Mouse (Mus musculus): Measurements from ENCODE around the gene Srgap1. TPM values are rescaled to one million over a fixed set of nuclear protein-coding genes. Genes with fewer than 3 reads are reported as not detected.
A peak's percentile ranks its signal among the peaks of the same experiment; 100 is the strongest.

The Srgap1 gene
- polyA plus RNA-seq, 1 experiment = 1.2 TPM

DNA sequence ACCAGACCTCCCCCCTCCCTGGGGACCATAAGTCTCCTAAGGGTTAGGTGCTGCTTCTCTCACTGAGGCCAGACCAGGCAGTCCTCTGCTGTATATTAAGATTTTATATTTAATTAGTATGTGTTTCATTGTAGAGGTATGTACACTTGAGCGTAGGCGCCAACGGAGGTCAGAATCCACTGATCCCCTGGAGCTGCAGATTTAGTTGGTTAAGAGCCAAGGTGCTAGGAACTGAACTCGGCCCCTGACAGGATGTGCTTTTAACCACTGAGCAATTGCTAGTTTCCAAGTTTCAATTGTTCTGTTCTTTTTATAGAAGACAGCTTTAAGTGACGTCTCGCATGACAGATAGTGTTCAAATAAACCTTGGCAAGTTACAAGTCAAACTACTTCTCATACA, 41.0 kb downstream of the Srgap1 start:
- no peak overlapping the region for H3K4me2 ChIP-seq (ENCODE audit: low read depth)
- TF ChIP-seq SRF (IDR thresholded peaks at IDR 0.05; ENCODE audit: control insufficient read depth, insufficient read length, low read depth) = no peak
- no peak for TF ChIP-seq USF1 (IDR thresholded peaks at IDR 0.05; ENCODE audit: low read depth)
- no peak for TF ChIP-seq CEBPB (IDR thresholded peaks at IDR 0.05; ENCODE audit: insufficient read depth, poor library complexity, severe bottlenecking)
- no peak for TF ChIP-seq MYOD1 (IDR thresholded peaks at IDR 0.05; ENCODE audit: control insufficient read depth in 1 of 3, insufficient read length in 2 of 3, low read depth in 2 of 3)
- no peak for TF ChIP-seq MYOG (IDR thresholded peaks at IDR 0.05; ENCODE audit: control insufficient read depth in 1 of 3, insufficient read depth in 1 of 3, insufficient read length in 2 of 3, low read depth in 2 of 3)
- TF ChIP-seq POLR2A (IDR thresholded peaks at IDR 0.05; ENCODE audit: insufficient read length, low read depth) = no peak
- no peak for TF ChIP-seq REST (IDR thresholded peaks at IDR 0.05; ENCODE audit: insufficient read depth, insufficient read length)
- no peak for TF ChIP-seq TCF12 (IDR thresholded peaks at IDR 0.05; ENCODE audit: insufficient read depth, poor library complexity, severe bottlenecking)
- TF ChIP-seq MAX (IDR thresholded peaks at IDR 0.05; ENCODE audit: low read depth) = no peak
- no peak for TF ChIP-seq TCF3 (IDR thresholded peaks at IDR 0.05; ENCODE audit: insufficient read length, low read depth)
- no peak for TF ChIP-seq POLR2AphosphoS2 (IDR thresholded peaks at IDR 0.05; ENCODE audit: insufficient read length, low read depth)
- no peak for TF ChIP-seq E2F4 (IDR thresholded peaks at IDR 0.05; ENCODE audit: insufficient read depth)
- H3ac ChIP-seq (ENCODE audit: control insufficient read depth, insufficient read length) = no peak overlapping the region
- H3K79me2 ChIP-seq (ENCODE audit: control insufficient read depth, insufficient read depth) = no peaks in the 10 kb centered on the region
- H3K27me3 ChIP-seq (ENCODE audit: control insufficient read depth, insufficient read depth, insufficient read length) = no peaks in the 10 kb centered on the region
- no peak overlapping the region for H3K4me3 ChIP-seq
- no peaks in the 10 kb centered on the region for H3K36me3 ChIP-seq (ENCODE audit: control insufficient read depth, insufficient read depth)

DNA sequence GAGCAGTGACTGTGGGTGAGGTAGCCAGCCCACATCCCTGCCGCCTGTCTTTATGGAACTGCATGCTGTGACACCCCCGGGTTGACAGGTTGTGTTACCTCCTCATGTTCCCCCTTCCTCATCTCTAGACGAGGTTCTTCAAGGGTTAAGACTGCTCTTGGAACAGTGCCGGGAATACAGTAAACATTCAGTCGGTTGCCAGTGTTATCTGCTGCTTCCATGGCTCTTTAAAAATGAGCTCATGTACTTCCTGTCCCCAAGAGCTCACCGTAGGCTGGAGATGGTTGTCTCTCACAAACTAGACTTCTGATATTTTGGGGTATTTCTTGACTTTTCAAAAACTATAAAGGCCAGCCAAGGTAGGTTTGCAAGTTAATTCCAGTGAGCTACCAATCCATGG, 41.6 kb downstream of the Srgap1 start:
- no peak for TF ChIP-seq CEBPB (IDR thresholded peaks at IDR 0.05; ENCODE audit: insufficient read depth, poor library complexity, severe bottlenecking)
- TF ChIP-seq MYOG (IDR thresholded peaks at IDR 0.05; ENCODE audit: control insufficient read depth in 1 of 3, insufficient read depth in 1 of 3, insufficient read length in 2 of 3, low read depth in 2 of 3) = no peak
- TF ChIP-seq MYOD1 (IDR thresholded peaks at IDR 0.05; ENCODE audit: control insufficient read depth in 1 of 3, insufficient read length in 2 of 3, low read depth in 2 of 3) = no peak
- no peak for TF ChIP-seq SRF (IDR thresholded peaks at IDR 0.05; ENCODE audit: control insufficient read depth, insufficient read length, low read depth)
- TF ChIP-seq POLR2A (IDR thresholded peaks at IDR 0.05; ENCODE audit: insufficient read length, low read depth) = no peak
- TF ChIP-seq E2F4 (IDR thresholded peaks at IDR 0.05; ENCODE audit: insufficient read depth) = no peak
- TF ChIP-seq TCF3 (IDR thresholded peaks at IDR 0.05; ENCODE audit: insufficient read length, low read depth) = no peak
- TF ChIP-seq REST (IDR thresholded peaks at IDR 0.05; ENCODE audit: insufficient read depth, insufficient read length) = no peak
- no peak for TF ChIP-seq TCF12 (IDR thresholded peaks at IDR 0.05; ENCODE audit: insufficient read depth, poor library complexity, severe bottlenecking)
- no peak for TF ChIP-seq POLR2AphosphoS2 (IDR thresholded peaks at IDR 0.05; ENCODE audit: insufficient read length, low read depth)
- TF ChIP-seq USF1 (IDR thresholded peaks at IDR 0.05; ENCODE audit: low read depth) = no peak
- no peak for TF ChIP-seq MAX (IDR thresholded peaks at IDR 0.05; ENCODE audit: low read depth)
- Histone ChIP-seq H3K4me3 (no peak overlapping the region), H3K4me2 (ENCODE audit: low read depth) (no peak overlapping the region), H3K27me3 (ENCODE audit: control insufficient read depth, insufficient read depth, insufficient read length) (no peaks in the 10 kb centered on the region), H3ac (ENCODE audit: control insufficient read depth, insufficient read length) (no peak overlapping the region), H3K79me2 (ENCODE audit: control insufficient read depth, insufficient read depth) (no peaks in the 10 kb centered on the region), H3K36me3 (ENCODE audit: control insufficient read depth, insufficient read depth) (no peaks in the 10 kb centered on the region)

DNA sequence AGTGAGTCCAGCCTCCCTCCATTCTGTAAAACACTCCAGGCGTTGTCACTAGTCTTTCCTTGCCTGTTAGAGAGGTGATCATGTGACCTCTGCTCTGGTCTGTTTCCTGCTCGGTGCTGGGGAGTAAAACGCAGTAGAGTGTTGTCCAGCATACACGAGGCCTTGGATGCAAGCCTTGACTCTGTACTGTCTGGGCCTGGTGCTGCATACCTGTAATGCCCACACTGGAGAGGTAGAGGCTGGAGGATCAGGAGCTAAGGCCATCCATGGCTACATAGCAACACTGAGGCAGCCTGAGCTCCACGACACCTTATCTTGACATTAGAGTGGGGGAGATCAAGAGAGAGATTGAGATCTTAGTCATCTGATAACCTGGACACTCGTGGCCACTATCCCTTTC, 44.2 kb downstream of the Srgap1 start:
- Histone ChIP-seq H3K36me3 (ENCODE audit: control insufficient read depth, insufficient read depth) (no peaks in the 10 kb centered on the region), H3K79me2 (ENCODE audit: control insufficient read depth, insufficient read depth) (no peaks in the 10 kb centered on the region), H3K4me2 (ENCODE audit: low read depth) (no peak overlapping the region), H3ac (ENCODE audit: control insufficient read depth, insufficient read length) (no peak overlapping the region), H3K27me3 (ENCODE audit: control insufficient read depth, insufficient read depth, insufficient read length) (no peaks in the 10 kb centered on the region), H3K4me3 (no peak overlapping the region)
- TF ChIP-seq USF1 (IDR thresholded peaks at IDR 0.05; ENCODE audit: low read depth) = peak; percentile 3
- no peak for TF ChIP-seq TCF3 (IDR thresholded peaks at IDR 0.05; ENCODE audit: insufficient read length, low read depth)
- no peak for TF ChIP-seq MAX (IDR thresholded peaks at IDR 0.05; ENCODE audit: low read depth)

DNA sequence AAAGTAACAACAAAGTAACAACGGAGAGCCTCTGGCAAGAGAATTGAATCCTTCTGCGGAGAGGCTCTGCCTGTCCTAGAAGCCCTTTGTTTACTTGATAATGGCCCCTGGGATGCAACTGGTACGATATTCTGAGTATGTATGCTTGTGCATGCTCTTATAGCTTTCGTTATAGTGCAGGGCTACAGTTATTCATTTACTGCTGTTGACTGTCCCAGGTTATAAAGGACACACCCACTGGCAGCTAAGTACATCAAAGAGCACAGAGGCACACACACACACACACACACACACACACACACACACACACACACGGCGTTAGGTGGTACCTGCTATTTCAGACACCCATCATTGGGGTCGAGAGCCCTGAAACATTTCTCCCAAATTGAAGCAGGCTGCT, 48.3 kb downstream of the Srgap1 start:
- TF ChIP-seq MYOD1 (IDR thresholded peaks at IDR 0.05; ENCODE audit: control insufficient read depth in 1 of 3, insufficient read length in 2 of 3, low read depth in 2 of 3) (no peak), MYOG (IDR thresholded peaks at IDR 0.05; ENCODE audit: control insufficient read depth in 1 of 3, insufficient read depth in 1 of 3, insufficient read length in 2 of 3, low read depth in 2 of 3) (no peak), CEBPB (IDR thresholded peaks at IDR 0.05; ENCODE audit: insufficient read depth, poor library complexity, severe bottlenecking) (no peak), MAX (IDR thresholded peaks at IDR 0.05; ENCODE audit: low read depth) (no peak), TCF3 (IDR thresholded peaks at IDR 0.05; ENCODE audit: insufficient read length, low read depth) (no peak)
- H3K4me2 ChIP-seq (ENCODE audit: low read depth) = no peak overlapping the region
- H3K27me3 ChIP-seq (ENCODE audit: control insufficient read depth, insufficient read depth, insufficient read length) = no peaks in the 10 kb centered on the region
- no peak overlapping the region for H3ac ChIP-seq (ENCODE audit: control insufficient read depth, insufficient read length)
- H3K79me2 ChIP-seq (ENCODE audit: control insufficient read depth, insufficient read depth) = no peaks in the 10 kb centered on the region
- H3K4me3 ChIP-seq = no peak overlapping the region
- H3K36me3 ChIP-seq (ENCODE audit: control insufficient read depth, insufficient read depth) = no peaks in the 10 kb centered on the region

DNA sequence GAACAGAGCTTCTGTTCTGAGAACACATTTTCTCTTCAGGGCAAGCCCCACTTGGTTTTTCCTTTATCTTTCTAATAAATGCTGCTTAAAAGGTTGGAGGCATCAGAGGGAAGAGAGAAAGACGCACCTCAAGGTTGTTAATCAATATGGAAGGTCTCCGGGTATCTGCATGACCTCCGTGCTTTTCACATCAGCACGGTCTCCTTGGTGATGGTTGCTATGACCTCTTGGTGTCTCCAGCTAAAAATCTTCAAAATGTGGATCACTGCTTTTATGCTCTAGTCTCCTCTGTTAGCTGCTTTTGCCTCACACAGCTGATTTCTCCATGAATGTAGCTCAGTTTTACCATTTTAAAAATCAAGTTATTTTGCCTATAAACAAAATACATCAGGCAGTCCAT, 50.6 kb downstream of the Srgap1 start:
- TF ChIP-seq TCF3 (IDR thresholded peaks at IDR 0.05; ENCODE audit: insufficient read length, low read depth) = no peak
- no peak for TF ChIP-seq E2F4 (IDR thresholded peaks at IDR 0.05; ENCODE audit: insufficient read depth)
- Histone ChIP-seq H3K27me3 (ENCODE audit: control insufficient read depth, insufficient read depth, insufficient read length) (no peaks in the 10 kb centered on the region), H3K79me2 (ENCODE audit: control insufficient read depth, insufficient read depth) (no peaks in the 10 kb centered on the region), H3K4me3 (no peak overlapping the region), H3K36me3 (ENCODE audit: control insufficient read depth, insufficient read depth) (no peaks in the 10 kb centered on the region), H3K4me2 (ENCODE audit: low read depth) (no peak overlapping the region), H3ac (ENCODE audit: control insufficient read depth, insufficient read length) (no peak overlapping the region)

Data from myocyte (in vitro differentiated cells).